Mouse (Mus musculus) bone marrow macrophage, adult 2 months (primary cell): ENCODE data around the gene Fto.

Experiments
- CTCF ChIP-seq: IDR thresholded peaks from 2 replicates; pipeline ENCODE4 v1.5.1; 2012; ENCODE audit warnings: low read depth, mild to moderate bottlenecking, low read length, moderate library complexity
- POLR2A ChIP-seq: IDR thresholded peaks from 2 replicates; pipeline ENCODE4 v1.6.1; 2012; ENCODE audit warnings: mild to moderate bottlenecking, low read depth, low read length, borderline replicate concordance

DNA sequence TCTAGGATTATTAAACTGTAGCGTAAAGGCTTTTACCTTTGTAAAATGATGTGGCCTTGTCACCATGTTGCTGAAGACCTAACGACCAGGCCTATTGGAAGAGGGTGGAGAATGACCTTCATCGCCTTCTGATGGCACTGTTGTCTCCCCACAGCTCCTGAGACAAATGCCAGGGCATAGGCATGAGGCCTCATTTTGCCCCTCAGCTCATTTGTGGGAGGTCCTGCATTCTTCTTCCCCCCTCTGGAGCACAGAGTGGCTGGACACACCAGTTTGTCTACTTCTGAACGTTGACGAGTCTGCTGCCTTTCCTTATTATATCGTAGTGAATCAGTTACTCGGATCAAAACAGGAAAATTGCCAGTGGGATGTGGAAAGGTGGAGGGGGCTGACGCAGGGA, 26.3 kb downstream of the Fto start:
- TF ChIP-seq CTCF (no peak), POLR2A (no peak)
